Comparison of ENCODE assay signal across 8 mouse cellular contexts in the genomic region with DNA sequence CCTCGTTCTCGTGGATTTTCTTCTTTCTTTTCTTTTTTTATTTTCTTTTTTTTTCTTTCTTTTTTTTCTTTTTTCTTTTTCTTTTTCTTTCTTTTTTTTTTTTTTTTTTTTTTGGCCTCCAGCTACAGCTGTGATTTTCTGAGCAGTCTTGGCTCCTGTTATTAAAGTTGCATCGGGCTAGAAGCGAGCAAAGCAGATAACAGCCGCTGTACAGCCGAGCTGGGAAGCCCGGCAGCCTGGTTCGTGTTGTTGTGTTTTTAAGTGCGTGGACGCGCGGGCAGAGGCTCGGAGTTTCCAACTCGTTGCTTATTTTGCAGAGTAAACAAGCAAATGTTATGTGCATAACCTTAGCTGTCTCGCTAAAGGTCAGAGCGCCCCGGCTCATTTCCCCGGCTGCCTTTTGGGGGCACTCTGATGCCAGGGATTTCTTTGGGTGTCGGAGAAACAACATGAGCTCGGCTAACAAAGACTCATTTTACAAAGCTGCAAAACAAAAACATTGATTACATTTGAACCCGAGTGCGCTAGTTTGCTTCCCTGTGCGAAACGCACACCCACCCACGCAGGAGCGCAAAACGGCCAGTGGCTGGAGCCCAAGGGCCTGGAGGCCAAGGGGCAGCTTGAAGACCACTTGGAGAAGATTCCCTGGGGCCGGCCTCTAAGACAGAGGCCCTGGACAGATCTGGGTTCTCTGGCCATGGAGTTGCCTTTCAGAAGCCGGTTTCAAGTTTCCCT.
DNase-seq lines count a peak whose midpoint lies in the region; ATAC-seq and TF ChIP-seq lines count a peak whose summit lies in the region.

No protein-coding gene starts in this region.

- H3K4me2 ChIP-seq in hindbrain, embryonic 12.5 days (replicated peaks) = peak overlapping the region; percentile 50

- TF ChIP-seq POLR2A in lung, adult 2 months (IDR thresholded peaks at IDR 0.05; ENCODE audit: borderline replicate concordance, extremely low read depth, low read depth, low read length) = no peak

- no peak for TF ChIP-seq CTCF in lung, adult 2 months (IDR thresholded peaks at IDR 0.05; ENCODE audit: insufficient read depth, low read length)

- peak overlapping the region; percentile 39; the same call in 1 of the 2 replicates for H3K9ac ChIP-seq in hindbrain, embryonic 12.5 days

- ATAC-seq in hindbrain, embryonic 12.5 days (ENCODE audit: low FRiP score) = peak; percentile 54; the same call in 1 of the 2 replicates

- DNase-seq in thymus, postnatal 4 days = peak; percentile 18
- no peak for DNase-seq in thymus, postnatal 0 days (ENCODE audit: low spot score)
- DNase-seq in frontal cortex, postnatal 25 days (ENCODE audit: low spot score in 2 of 2) = peak; percentile 22 to 36
- peak; percentile 57 to 71 for DNase-seq in layer of hippocampus, postnatal 10 days (ENCODE audit: low spot score in 2 of 2)
- DNase-seq in lung, adult 2 months = peak; percentile 8
- peak; percentile 33 for DNase-seq in ovary, postnatal 10 days (ENCODE audit: low spot score)
- no peak for DNase-seq in spleen, postnatal 36 days (ENCODE audit: low spot score in 2 of 2)

- H3K36me3 ChIP-seq in hindbrain, embryonic 12.5 days = no peaks in the 10 kb centered on the region

- no peaks in the 10 kb centered on the region for H3K9me3 ChIP-seq in hindbrain, embryonic 12.5 days (replicated peaks)

- no peaks in the 10 kb centered on the region for H3K27me3 ChIP-seq in hindbrain, embryonic 12.5 days

- peak overlapping the region; percentile 18; the same call in 1 of the 2 replicates for H3K4me3 ChIP-seq in hindbrain, embryonic 12.5 days
- H3K4me3 ChIP-seq in lung, adult 2 months (replicated peaks; ENCODE audit: extremely low read depth, low read depth, low read length) = no peak overlapping the region

- peak overlapping the region; percentile 81 for H3K27ac ChIP-seq in hindbrain, embryonic 12.5 days

- WGBS in hindbrain, embryonic 12.5 days = 10% methylated on average over 29 of the region's 29 CpGs
- 13% methylated on average over 29 of the region's 29 CpGs for WGBS in lung, adult 2 months

- peaks cover 30% of the 10 kb centered on the region for H3K4me1 ChIP-seq in hindbrain, embryonic 12.5 days
- no peaks in the 10 kb centered on the region for H3K4me1 ChIP-seq in lung, adult 2 months (ENCODE audit: control insufficient read depth, insufficient read depth, low read length)

Comparison
In these comparisons a context has a peak if more than half of its experiments do, and no peak if none do; other contexts are left out.
1. DNase-seq: peak in thymus, postnatal 4 days (single experiment), frontal cortex, postnatal 25 days (2 of 2), layer of hippocampus, postnatal 10 days (2 of 2), lung, adult 2 months (single experiment) and ovary, postnatal 10 days (single experiment); none in thymus, postnatal 0 days (single experiment) and spleen, postnatal 36 days (0 of 2).